Mouse (Mus musculus): ENCODE measurements around the gene Galnt2. TPM values are rescaled to one million over a fixed set of nuclear protein-coding genes. Genes with fewer than 3 reads are reported as not detected.
A peak's percentile ranks its signal among the peaks of the same experiment; 100 is the strongest.

The Galnt2 gene
- polyA plus RNA-seq, 1 experiment from 2014 or later, result 86.2 TPM

- Histone ChIP-seq H3K27ac (replicated peaks) (no peak overlapping the region), H3K9ac (replicated peaks) (no peak overlapping the region), H3K4me2 (replicated peaks) (no peak overlapping the region), H3K27me3 (no peaks in the 10 kb centered on the region), H3K9me3 (no peaks in the 10 kb centered on the region), H3K4me3 (no peak overlapping the region), H3K36me3 (peaks cover 99% of the 10 kb centered on the region), H3K4me1 (peaks cover 9% of the 10 kb centered on the region; the same call in 1 of the 2 replicates)
- ATAC-seq (ENCODE audit: low FRiP score, low read depth), result no peak
- 90% methylated on average over 3 of the region's 3 CpGs for WGBS
Measured at GRCm38 (mm10) chr8:124339742-124340141, 108.6 kb downstream of the Galnt2 start.

GRCm38 (mm10) chr8:124340360-124341068 lies 109.3 kb downstream of the Galnt2 start:
- H3K4me2 ChIP-seq (replicated peaks), result no peak overlapping the region
- H3K36me3 ChIP-seq, result peaks cover 97% of the 10 kb centered on the region
- no peak overlapping the region for H3K4me3 ChIP-seq
- WGBS, result 69% methylated on average over 17 of the region's 17 CpGs
- no peak for ATAC-seq (ENCODE audit: low FRiP score, low read depth)
- H3K27me3 ChIP-seq, result no peaks in the 10 kb centered on the region
- H3K27ac ChIP-seq (replicated peaks), result no peak overlapping the region
- no peak overlapping the region for H3K9ac ChIP-seq (replicated peaks)
- peaks cover 9% of the 10 kb centered on the region; the same call in 1 of the 2 replicates for H3K4me1 ChIP-seq
- no peaks in the 10 kb centered on the region for H3K9me3 ChIP-seq

GRCm38 (mm10) chr8:124343151-124343550 lies 112.0 kb downstream of the Galnt2 start:
- 96% methylated on average over 15 of the region's 15 CpGs for WGBS
- Histone ChIP-seq H3K4me1 (peaks cover 9% of the 10 kb centered on the region), H3K9me3 (no peaks in the 10 kb centered on the region), H3K27ac (replicated peaks) (no peak overlapping the region), H3K4me3 (no peak overlapping the region), H3K27me3 (no peaks in the 10 kb centered on the region), H3K36me3 (peaks cover 70% of the 10 kb centered on the region), H3K9ac (replicated peaks) (no peak overlapping the region), H3K4me2 (replicated peaks) (no peak overlapping the region)
- no peak for ATAC-seq (ENCODE audit: low FRiP score, low read depth)

GRCm38 (mm10) chr8:124343991-124344390 lies 112.8 kb downstream of the Galnt2 start:
- Histone ChIP-seq H3K9ac (replicated peaks) (no peak overlapping the region), H3K27ac (replicated peaks) (no peak overlapping the region), H3K4me3 (no peak overlapping the region), H3K9me3 (no peaks in the 10 kb centered on the region), H3K27me3 (no peaks in the 10 kb centered on the region), H3K4me1 (peaks cover 9% of the 10 kb centered on the region), H3K4me2 (replicated peaks) (no peak overlapping the region), H3K36me3 (peaks cover 62% of the 10 kb centered on the region)
- ATAC-seq (ENCODE audit: low FRiP score, low read depth), result no peak
- WGBS, result 90% methylated on average over 12 of the region's 12 CpGs

GRCm38 (mm10) chr8:124345098-124345497 lies 113.9 kb downstream of the Galnt2 start:
- Histone ChIP-seq H3K27ac (replicated peaks) (no peak overlapping the region), H3K9ac (replicated peaks) (no peak overlapping the region), H3K4me2 (replicated peaks) (no peak overlapping the region), H3K9me3 (no peaks in the 10 kb centered on the region), H3K36me3 (peaks cover 51% of the 10 kb centered on the region), H3K4me3 (no peak overlapping the region), H3K27me3 (no peaks in the 10 kb centered on the region), H3K4me1 (peaks cover 5% of the 10 kb centered on the region)
- no peak for ATAC-seq (ENCODE audit: low FRiP score, low read depth)
- 82% methylated on average over 10 of the region's 10 CpGs for WGBS

GRCm38 (mm10) chr8:124346852-124347523 lies 115.8 kb downstream of the Galnt2 start:
- peak; percentile 62; the same call in 1 of the 2 replicates for ATAC-seq (ENCODE audit: low FRiP score, low read depth)
- Histone ChIP-seq H3K4me2 (replicated peaks) (no peak overlapping the region), H3K4me3 (no peak overlapping the region), H3K27ac (replicated peaks) (peak overlapping the region; percentile 47), H3K9me3 (no peaks in the 10 kb centered on the region), H3K9ac (replicated peaks) (no peak overlapping the region), H3K27me3 (no peaks in the 10 kb centered on the region), H3K4me1 (no peaks in the 10 kb centered on the region; the same call in 1 of the 2 replicates), H3K36me3 (peaks cover 33% of the 10 kb centered on the region)
- WGBS, result 48% methylated on average over 19 of the region's 19 CpGs

GRCm38 (mm10) chr8:124348087-124348486 lies 116.9 kb downstream of the Galnt2 start:
- 63% methylated on average over 1 of the region's 1 CpGs for WGBS

GRCm38 (mm10) chr8:124349663-124350062 lies 118.5 kb downstream of the Galnt2 start:
- ATAC-seq (ENCODE audit: low FRiP score, low read depth), result 0 out of 2 replicates have a peak, but pooled peaks have one; percentile 45
- Histone ChIP-seq H3K36me3 (peaks cover 7% of the 10 kb centered on the region), H3K4me3 (no peak overlapping the region), H3K9ac (replicated peaks) (no peak overlapping the region), H3K27me3 (no peaks in the 10 kb centered on the region), H3K27ac (replicated peaks) (no peak overlapping the region), H3K9me3 (no peaks in the 10 kb centered on the region), H3K4me2 (replicated peaks) (no peak overlapping the region), H3K4me1 (no peaks in the 10 kb centered on the region; the same call in 1 of the 2 replicates)
- WGBS, result 43% methylated on average over 7 of the region's 7 CpGs

More at GRCm38 (mm10) chr8:124348087-124348486, 116.9 kb downstream of the Galnt2 start:
- H3K4me1 ChIP-seq, result no peaks in the 10 kb centered on the region; the same call in 1 of the 2 replicates
- peaks cover 22% of the 10 kb centered on the region for H3K36me3 ChIP-seq
- no peak overlapping the region for H3K9ac ChIP-seq (replicated peaks)
- ATAC-seq (ENCODE audit: low FRiP score, low read depth), result no peak
- H3K4me2 ChIP-seq (replicated peaks), result no peak overlapping the region
- no peak overlapping the region for H3K4me3 ChIP-seq
- no peak overlapping the region for H3K27ac ChIP-seq (replicated peaks)
- no peaks in the 10 kb centered on the region for H3K27me3 ChIP-seq
- H3K9me3 ChIP-seq, result no peaks in the 10 kb centered on the region

GRCm38 (mm10) chr8:124351636-124352035 lies 120.4 kb downstream of the Galnt2 start:
- H3K27ac ChIP-seq (replicated peaks), result no peak overlapping the region
- no peaks in the 10 kb centered on the region; the same call in 1 of the 2 replicates for H3K9me3 ChIP-seq
- no peaks in the 10 kb centered on the region; the same call in 1 of the 2 replicates for H3K4me1 ChIP-seq
- no peaks in the 10 kb centered on the region for H3K27me3 ChIP-seq
- no peak for ATAC-seq (ENCODE audit: low FRiP score, low read depth)
- H3K9ac ChIP-seq (replicated peaks), result no peak overlapping the region
- H3K4me3 ChIP-seq, result no peak overlapping the region
- 66% methylated on average over 5 of the region's 5 CpGs for WGBS
- no peaks in the 10 kb centered on the region for H3K36me3 ChIP-seq
- H3K4me2 ChIP-seq (replicated peaks), result no peak overlapping the region

- WGBS, result 79% methylated on average over 3 of the region's 3 CpGs
- no peaks in the 10 kb centered on the region for H3K36me3 ChIP-seq
- peaks cover 4% of the 10 kb centered on the region; the same call in 1 of the 2 replicates for H3K9me3 ChIP-seq
- no peak for ATAC-seq (ENCODE audit: low FRiP score, low read depth)
- no peak overlapping the region for H3K4me2 ChIP-seq (replicated peaks)
- H3K27me3 ChIP-seq, result no peaks in the 10 kb centered on the region
- no peaks in the 10 kb centered on the region for H3K4me1 ChIP-seq
- H3K4me3 ChIP-seq, result no peak overlapping the region
- no peak overlapping the region for H3K9ac ChIP-seq (replicated peaks)
- no peak overlapping the region for H3K27ac ChIP-seq (replicated peaks)
Measured at GRCm38 (mm10) chr8:124360911-124361310, 129.7 kb downstream of the Galnt2 start.

GRCm38 (mm10) chr8:124361773-124362427 lies 130.7 kb downstream of the Galnt2 start:
- no peak for ATAC-seq (ENCODE audit: low FRiP score, low read depth)
- Histone ChIP-seq H3K4me1 (no peaks in the 10 kb centered on the region), H3K4me3 (no peak overlapping the region), H3K9ac (replicated peaks) (no peak overlapping the region), H3K9me3 (0 out of 2 replicates have a peak, but pooled peaks cover 4% of the 10 kb centered on the region), H3K27ac (replicated peaks) (no peak overlapping the region), H3K27me3 (no peaks in the 10 kb centered on the region), H3K4me2 (replicated peaks) (no peak overlapping the region), H3K36me3 (no peaks in the 10 kb centered on the region)
- 81% methylated on average over 11 of the region's 11 CpGs for WGBS

GRCm38 (mm10) chr8:124362589-124362988 lies 131.4 kb downstream of the Galnt2 start:
- Histone ChIP-seq H3K4me3 (no peak overlapping the region), H3K27me3 (no peaks in the 10 kb centered on the region), H3K27ac (replicated peaks) (no peak overlapping the region), H3K9ac (replicated peaks) (no peak overlapping the region), H3K4me2 (replicated peaks) (no peak overlapping the region), H3K4me1 (no peaks in the 10 kb centered on the region), H3K9me3 (0 out of 2 replicates have a peak, but pooled peaks cover 4% of the 10 kb centered on the region), H3K36me3 (no peaks in the 10 kb centered on the region)
- WGBS, result 83% methylated on average over 7 of the region's 7 CpGs
- ATAC-seq (ENCODE audit: low FRiP score, low read depth), result no peak

Measured in midbrain, embryonic 12.5 days (tissue).